Comparison of ENCODE assay signal across 13 mouse cellular contexts in the genomic region with DNA sequence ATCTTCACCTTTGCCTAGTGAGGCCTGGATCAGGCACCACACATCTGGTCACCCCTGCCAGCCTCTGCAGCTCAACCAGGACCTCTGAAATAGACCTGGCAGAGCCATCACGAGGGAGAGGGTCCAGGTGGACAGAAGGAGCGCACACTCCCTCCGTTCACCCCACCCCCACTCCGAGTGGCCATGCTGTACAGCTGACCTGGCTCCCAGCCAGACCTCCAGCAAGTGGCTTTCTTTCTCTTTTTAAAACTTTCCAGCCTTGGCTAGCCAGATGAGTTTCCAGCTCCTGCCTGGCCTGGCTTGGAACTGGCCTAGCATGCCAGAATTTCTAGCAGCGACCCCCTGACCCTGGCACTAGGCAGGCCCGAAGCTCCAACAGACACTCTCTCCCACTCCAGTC.
DNase-seq lines count a peak whose midpoint lies in the region; ATAC-seq and TF ChIP-seq lines count a peak whose summit lies in the region.
"Had no signal": no experiment of that assay in that cellular context is flagged by ENCODE, and none has a peak within 500 bp of the region (broad histone marks: within the 10 kb centered on the region; RNA-seq: fewer than 3 reads in every experiment).

No protein-coding gene starts in this region.

- peaks cover 48% of the 10 kb centered on the region for H3K27me3 ChIP-seq in heart, embryonic 11.5 days (ENCODE audit: control insufficient read depth, insufficient read depth, low read length)
- H3K27me3 ChIP-seq in neural tube, embryonic 12.5 days (replicated peaks): peaks cover 41% of the 10 kb centered on the region
- H3K27me3 ChIP-seq in heart, embryonic 13.5 days (replicated peaks): peaks cover 95% of the 10 kb centered on the region
- H3K27me3 ChIP-seq in lung, postnatal 0 days (replicated peaks; ENCODE audit: insufficient read depth, low read length): no peaks in the 10 kb centered on the region
- H3K27me3 ChIP-seq in intestine, postnatal 0 days (replicated peaks; ENCODE audit: control insufficient read depth, insufficient read depth, low read length): peaks cover 8% of the 10 kb centered on the region; the same call in 1 of the 2 replicates

- peaks cover 43% of the 10 kb centered on the region for H3K4me1 ChIP-seq in heart, embryonic 11.5 days (ENCODE audit: control insufficient read depth, insufficient read depth, low read length)
- peaks cover 70% of the 10 kb centered on the region for H3K4me1 ChIP-seq in neural tube, embryonic 12.5 days
- peaks cover 83% of the 10 kb centered on the region for H3K4me1 ChIP-seq in heart, embryonic 13.5 days
- no peaks in the 10 kb centered on the region; the same call in 1 of the 2 replicates for H3K4me1 ChIP-seq in lung, postnatal 0 days (ENCODE audit: insufficient read depth, low read depth, low read length)
- H3K4me1 ChIP-seq in intestine, postnatal 0 days (replicated peaks; ENCODE audit: control insufficient read depth, insufficient read depth, low read length): peaks cover 3% of the 10 kb centered on the region; the same call in 1 of the 2 replicates

- H3K4me3 ChIP-seq in heart, embryonic 11.5 days (ENCODE audit: low read depth, low read length): no peak overlapping the region
- no peak overlapping the region for H3K4me3 ChIP-seq in neural tube, embryonic 12.5 days
- no peak overlapping the region for H3K4me3 ChIP-seq in heart, embryonic 13.5 days
- no peak overlapping the region for H3K4me3 ChIP-seq in lung, postnatal 0 days (ENCODE audit: low read depth, low read length)
- no peak overlapping the region for H3K4me3 ChIP-seq in intestine, postnatal 0 days (ENCODE audit: low read depth, low read length)
- H3K4me3 ChIP-seq: heart, adult 2 months; intestine, embryonic 15.5 days; stomach, embryonic 15.5 days had no signal

- H3K4me2 ChIP-seq in heart, embryonic 11.5 days: peak overlapping the region; percentile 16; the same call in 1 of the 2 replicates
- H3K4me2 ChIP-seq in neural tube, embryonic 12.5 days (replicated peaks): peak overlapping the region; percentile 31
- peak overlapping the region; percentile 18; the same call in 1 of the 2 replicates for H3K4me2 ChIP-seq in heart, embryonic 13.5 days
- no peak overlapping the region for H3K4me2 ChIP-seq in lung, postnatal 0 days (replicated peaks; ENCODE audit: low read depth, low read length)
- no peak overlapping the region for H3K4me2 ChIP-seq in intestine, postnatal 0 days (replicated peaks; ENCODE audit: low read depth)
- H3K4me2 ChIP-seq: intestine, embryonic 15.5 days; stomach, embryonic 15.5 days had no signal

- no peaks in the 10 kb centered on the region for H3K36me3 ChIP-seq in heart, embryonic 11.5 days (ENCODE audit: control insufficient read depth, insufficient read depth, low read length)
- no peaks in the 10 kb centered on the region for H3K36me3 ChIP-seq in neural tube, embryonic 12.5 days
- H3K36me3 ChIP-seq in heart, embryonic 13.5 days: no peaks in the 10 kb centered on the region
- H3K36me3 ChIP-seq in lung, postnatal 0 days (ENCODE audit: insufficient read depth, low read length): no peaks in the 10 kb centered on the region
- H3K36me3 ChIP-seq in intestine, postnatal 0 days (ENCODE audit: control insufficient read depth, insufficient read depth): no peaks in the 10 kb centered on the region
- H3K36me3 ChIP-seq: intestine, embryonic 15.5 days; stomach, embryonic 15.5 days had no signal

- ATAC-seq in heart, embryonic 11.5 days (replicated peaks; ENCODE audit: insufficient number of reproducible peaks, low FRiP score, low TSS enrichment): no peak
- no peak for ATAC-seq in neural tube, embryonic 12.5 days (ENCODE audit: low FRiP score, low read depth)
- ATAC-seq in heart, embryonic 13.5 days (ENCODE audit: extremely low read depth, insufficient number of reproducible peaks, low FRiP score, low TSS enrichment): no peak
- ATAC-seq in lung, postnatal 0 days: no peak
- ATAC-seq in intestine, postnatal 0 days: no peak
- ATAC-seq: forebrain, embryonic 14.5 days; intestine, embryonic 15.5 days had no signal

- WGBS in heart, embryonic 11.5 days (ENCODE audit: insufficient replicate concordance): 16% methylated on average over 6 of the region's 6 CpGs
- WGBS in neural tube, embryonic 12.5 days: 19% methylated on average over 6 of the region's 6 CpGs
- WGBS in heart, embryonic 13.5 days: 13% methylated on average over 6 of the region's 6 CpGs
- 16% methylated on average over 6 of the region's 6 CpGs for WGBS in lung, postnatal 0 days
- 27% methylated on average over 6 of the region's 6 CpGs for WGBS in intestine, postnatal 0 days

- 0 out of 2 replicates have a peak overlapping the region, but pooled peaks have one; percentile 10 for H3K9ac ChIP-seq in heart, embryonic 11.5 days (ENCODE audit: low read depth, low read length)
- no peak overlapping the region for H3K9ac ChIP-seq in neural tube, embryonic 12.5 days
- peak overlapping the region; percentile 48 for H3K9ac ChIP-seq in heart, embryonic 13.5 days
- H3K9ac ChIP-seq in lung, postnatal 0 days (replicated peaks; ENCODE audit: low read depth): no peak overlapping the region
- no peak overlapping the region for H3K9ac ChIP-seq in intestine, postnatal 0 days (ENCODE audit: low read depth, low read length)
- H3K9ac ChIP-seq: intestine, embryonic 15.5 days; liver, embryonic 14.5 days; stomach, embryonic 15.5 days had no signal

- no peak for DNase-seq in heart, adult 8-10 months (ENCODE audit: low spot score)
- no peak for DNase-seq in neural tube, embryonic 10.5 days (ENCODE audit: extremely low spot score, low spot score)
- DNase-seq in lung, postnatal 0 days (ENCODE audit: low spot score): peak; percentile 27
- DNase-seq in thymus, postnatal 36 days: no peak

- no peak overlapping the region for H3K27ac ChIP-seq in heart, embryonic 11.5 days (ENCODE audit: low read depth, low read length)
- H3K27ac ChIP-seq in neural tube, embryonic 12.5 days: no peak overlapping the region
- no peak overlapping the region; the same call in 1 of the 2 replicates for H3K27ac ChIP-seq in heart, embryonic 13.5 days (replicated peaks)
- H3K27ac ChIP-seq in lung, postnatal 0 days (ENCODE audit: low read length): no peak overlapping the region
- no peak overlapping the region for H3K27ac ChIP-seq in intestine, postnatal 0 days (ENCODE audit: low read depth, low read length)
- H3K27ac ChIP-seq: heart, adult 2 months; intestine, embryonic 15.5 days; liver, embryonic 14.5 days; stomach, embryonic 15.5 days had no signal

- TF ChIP-seq EP300 in lung, postnatal 0 days (IDR thresholded peaks at IDR 0.05): no peak

- no peaks in the 10 kb centered on the region for H3K9me3 ChIP-seq in heart, embryonic 11.5 days (replicated peaks; ENCODE audit: control insufficient read depth, low read length)
- no peaks in the 10 kb centered on the region for H3K9me3 ChIP-seq in neural tube, embryonic 12.5 days
- no peaks in the 10 kb centered on the region for H3K9me3 ChIP-seq in heart, embryonic 13.5 days
- H3K9me3 ChIP-seq in lung, postnatal 0 days (ENCODE audit: low read length): no peaks in the 10 kb centered on the region
- no peaks in the 10 kb centered on the region for H3K9me3 ChIP-seq in intestine, postnatal 0 days (ENCODE audit: control insufficient read depth)
- H3K9me3 ChIP-seq: intestine, embryonic 15.5 days; stomach, embryonic 15.5 days had no signal

- no peak for TF ChIP-seq CTCF in lung, postnatal 0 days (IDR thresholded peaks at IDR 0.05)
- TF ChIP-seq CTCF in intestine, postnatal 0 days (IDR thresholded peaks at IDR 0.05; ENCODE audit: low read depth): no peak

Comparison
In these comparisons a context has a peak if more than half of its experiments do, and no peak if none do; other contexts are left out.
1. H3K4me2 ChIP-seq: peak in heart, embryonic 11.5 days (single experiment), neural tube, embryonic 12.5 days (single experiment) and heart, embryonic 13.5 days (single experiment); none in lung, postnatal 0 days (single experiment) and intestine, postnatal 0 days (single experiment).
2. H3K9ac ChIP-seq: peak in heart, embryonic 11.5 days (single experiment) and heart, embryonic 13.5 days (single experiment); none in neural tube, embryonic 12.5 days (single experiment), lung, postnatal 0 days (single experiment) and intestine, postnatal 0 days (single experiment).